Mouse (Mus musculus) heart, postnatal 0 days (tissue): ENCODE data around the gene BC024978. TPM values are rescaled to one million over a fixed set of nuclear protein-coding genes. Genes with fewer than 3 reads are reported as not detected.
A peak's percentile ranks its signal among the peaks of the same experiment; 100 is the strongest.

ENCODE experiments used
- ATAC-seq: fragments of 200-750 bp; cut with Nextera tagmentation; 2 replicates; pipeline ENCODE4 v1.8.0; 2017; ENCODE audit warnings: low read depth, moderate number of reproducible peaks, moderate library complexity; ENCODE audit not compliant: insufficient read depth
- DNase-seq: peaks from one replicate; pipeline ENCODE4 v3.0.0-alpha.2; 2016; ENCODE audit warnings: low spot score
- H3K27ac ChIP-seq: fragments of 300-500 bp; sonication (generic); 2 replicates; pipeline ENCODE4 v1.5.1; 2014; ENCODE audit warnings: low read depth, mild to moderate bottlenecking
- H3K27me3 ChIP-seq: fragments of 300-500 bp; sonication (generic); 2 replicates; pipeline ENCODE4 v1.6.1; 2014; ENCODE audit warnings: low read length, mixed read lengths; ENCODE audit not compliant: control insufficient read depth, insufficient read depth
- H3K36me3 ChIP-seq: fragments of 300-500 bp; sonication (generic); replicated peaks from 2 replicates; pipeline ENCODE4 v1.6.1; 2014; ENCODE audit warnings: low read length, mixed read lengths; ENCODE audit not compliant: control insufficient read depth, insufficient read depth
- H3K4me1 ChIP-seq: fragments of 300-500 bp; sonication (generic); 2 replicates; pipeline ENCODE4 v1.6.1; 2014; ENCODE audit warnings: antibody characterized with exemption; ENCODE audit not compliant: control insufficient read depth, insufficient read depth
- H3K4me2 ChIP-seq: fragments of 300-500 bp; sonication (generic); 2 replicates; pipeline ENCODE4 v1.6.1; 2014; ENCODE audit warnings: low read depth, mild to moderate bottlenecking, low read length, moderate library complexity
- H3K4me3 ChIP-seq: fragments of 300-500 bp; sonication (generic); 2 replicates; pipeline ENCODE4 v1.5.1; 2014; ENCODE audit warnings: low read depth, low read length
- H3K9ac ChIP-seq: fragments of 300-500 bp; sonication (generic); replicated peaks from 2 replicates; pipeline ENCODE4 v1.6.1; 2014; ENCODE audit warnings: low read depth, low read length, mixed read lengths
- H3K9me3 ChIP-seq: fragments of 300-500 bp; sonication (generic); replicated peaks from 2 replicates; pipeline ENCODE4 v1.6.1; 2016; ENCODE audit warnings: low read length; ENCODE audit not compliant: control insufficient read depth
- CTCF ChIP-seq: IDR thresholded peaks from 2 replicates; pipeline ENCODE4 v1.5.1; 2016; ENCODE audit warnings: antibody characterized with exemption, control low read depth, low read depth
- EP300 ChIP-seq: IDR thresholded peaks from 2 replicates; pipeline ENCODE4 v1.6.1; 2016; ENCODE audit warnings: antibody characterized with exemption, low read depth
- WGBS: fragments of 180-500 bp; shearing (Covaris S2); extraction: QIAGEN DNeasy Blood & Tissue Kit; methylation state at CpG from one replicate; pipeline ENCODE4 v1.1.7; 2014; 5-methylcytosine and 5-hydroxymethylcytosine counted together
- microRNA counts: library from miRNA; unstranded; fragments of <30 nt; microRNA quantifications from one replicate; lab custom pipeline; 2015
- microRNA-seq: library from miRNA; unstranded; fragments of <30 nt; microRNA quantifications from one replicate; pipeline ENCODE4, GENCODE M21; 2016
- polyA plus RNA-seq: library from polyadenylated mRNA; unstranded; fragments of >200 nt; fragmentation: Nextera tagmentation; extraction: Ambion mirVana; gene quantifications from 2 replicates; pipeline ENCODE4 v1.2.1, GENCODE M21; 2015
- total RNA-seq: library from RNA; depleted of rRNA; stranded (reverse); fragments of >200 nt; gene quantifications from 2 replicates; pipeline ENCODE4 v1.2.3, GENCODE M21; 2014; ENCODE audit warnings: low replicate concordance; rRNA removed

BC024978 gene
- total and polyA plus RNA-seq, 2 experiments from 2014 or later = 2.0 to 4.8 TPM

- DNase-seq = no peak
- peak overlapping the region; percentile 87 for H3K4me3 ChIP-seq
- WGBS = 14% methylated on average over 5 of the region's 6 CpGs
- peak overlapping the region; percentile 80 for H3K27ac ChIP-seq
- ATAC-seq = no peak
- H3K4me1 ChIP-seq = peaks cover 15% of the 10 kb centered on the region; the same call in 1 of the 2 replicates
- no peaks in the 10 kb centered on the region for H3K27me3 ChIP-seq
- 0 out of 2 replicates have a peak, but pooled peaks cover 1% of the 10 kb centered on the region for H3K36me3 ChIP-seq
- TF ChIP-seq EP300 (no peak), CTCF (no peak)
- peak overlapping the region; percentile 88 for H3K4me2 ChIP-seq
- H3K9ac ChIP-seq = no peak overlapping the region; the same call in 1 of the 2 replicates
- no peaks in the 10 kb centered on the region for H3K9me3 ChIP-seq
Measured at GRCm38 (mm10) chr7:27257852-27258204, 62.2 kb downstream of the BC024978 start.

DNA sequence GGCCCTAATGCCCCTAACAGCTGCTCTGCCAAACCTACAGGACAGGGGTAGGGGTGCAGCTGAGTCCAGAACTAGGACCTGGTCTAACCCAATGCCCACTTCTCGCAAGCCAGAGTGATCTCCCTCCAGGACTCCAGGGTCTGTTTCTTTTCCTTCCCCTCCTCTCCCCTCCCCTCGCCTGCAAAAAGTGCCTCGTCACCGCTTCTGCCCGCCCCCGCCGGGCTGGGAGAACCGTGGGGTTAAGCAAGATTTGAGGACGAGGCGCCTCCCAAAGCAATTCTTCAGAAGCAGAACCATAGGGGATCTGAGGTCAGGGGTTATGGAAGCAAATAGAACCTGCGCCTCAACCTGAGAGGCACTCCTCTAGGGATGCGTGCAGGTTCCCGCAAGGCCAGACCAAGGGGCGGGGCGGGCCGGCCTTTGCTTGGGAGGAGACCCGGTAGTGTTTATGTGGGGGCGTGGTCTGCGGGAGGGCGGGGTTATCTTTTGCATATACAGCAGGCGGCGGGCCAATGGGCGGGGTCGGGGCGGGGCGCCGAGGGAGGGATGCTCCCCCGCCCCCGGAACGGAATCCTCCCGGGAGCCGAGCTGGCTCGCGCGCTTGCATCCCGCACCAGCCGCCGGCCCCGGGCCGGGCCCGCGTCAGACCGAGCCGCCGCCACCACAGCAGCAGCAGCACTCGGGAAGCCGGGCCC, 62.8 kb downstream of the BC024978 start, which contains the start of gene Numbl:
Gene Numbl (plus strand): TSS at position 229 of the 695 bp plus-strand sequence.
- Histone ChIP-seq H3K4me2 (peak within 1 kb of the TSS; percentile 88), H3K27me3 (no peaks in the 10 kb centered on the region), H3K4me3 (peak within 1 kb of the TSS; percentile 87), H3K9me3 (no peaks in the 10 kb centered on the region), H3K27ac (peak within 1 kb of the TSS; percentile 80), H3K4me1 (peaks cover 15% of the 10 kb centered on the region; the same call in 1 of the 2 replicates), H3K9ac (peak within 1 kb of the TSS; percentile 89), H3K36me3 (0 out of 2 replicates have a peak, but pooled peaks cover 5% of the 10 kb centered on the region)
- no peak for TF ChIP-seq CTCF
- 0 out of 2 replicates have a peak, but pooled peaks have one; percentile 69 for TF ChIP-seq EP300
- ATAC-seq (peak; percentile 86), DNase-seq (peak; percentile 84)
- 1% methylated on average over 46 of the region's 47 CpGs for WGBS

DNA sequence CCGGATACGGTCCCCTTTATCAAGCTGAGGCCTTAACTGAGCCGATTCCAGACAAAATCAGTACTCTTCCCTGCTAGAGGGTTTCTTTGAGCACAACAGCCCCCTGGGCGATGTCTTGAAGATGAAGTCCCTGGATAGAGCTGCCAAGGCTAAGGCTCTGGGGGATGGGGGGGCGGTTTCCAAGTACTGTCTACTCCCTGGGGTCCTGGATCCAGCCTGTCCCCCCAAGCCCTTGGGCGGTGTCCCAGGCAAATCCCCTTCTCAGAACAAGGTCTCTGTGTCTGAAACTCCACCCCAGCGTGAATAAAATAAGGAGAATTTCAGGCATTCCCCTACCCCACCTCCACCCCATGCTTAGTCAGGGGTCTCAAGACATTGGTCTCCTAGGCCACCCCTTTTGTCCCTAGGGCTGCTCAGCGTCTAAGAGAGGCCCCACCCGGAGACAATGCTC, 63.7 kb downstream of the BC024978 start:
- TF ChIP-seq CTCF = no peak
- no peak for TF ChIP-seq EP300
- WGBS = 12% methylated on average over 9 of the region's 9 CpGs
- H3K9ac ChIP-seq = peak overlapping the region; percentile 89
- 0 out of 2 replicates have a peak, but pooled peaks cover 5% of the 10 kb centered on the region for H3K36me3 ChIP-seq
- peaks cover 15% of the 10 kb centered on the region; the same call in 1 of the 2 replicates for H3K4me1 ChIP-seq
- peak overlapping the region; percentile 80 for H3K27ac ChIP-seq
- H3K4me3 ChIP-seq = peak overlapping the region; percentile 87
- no peaks in the 10 kb centered on the region for H3K27me3 ChIP-seq
- peak overlapping the region; percentile 88 for H3K4me2 ChIP-seq
- DNase-seq (no peak), ATAC-seq (no peak)
- no peaks in the 10 kb centered on the region for H3K9me3 ChIP-seq

GRCm38 (mm10) chr7:27259771-27260170, 64.2 kb downstream of the BC024978 start:
- Histone ChIP-seq H3K9me3 (no peaks in the 10 kb centered on the region), H3K27me3 (no peaks in the 10 kb centered on the region), H3K36me3 (0 out of 2 replicates have a peak, but pooled peaks cover 5% of the 10 kb centered on the region), H3K9ac (peak overlapping the region; percentile 89), H3K27ac (no peak overlapping the region), H3K4me3 (peak overlapping the region; percentile 87), H3K4me2 (peak overlapping the region; percentile 88), H3K4me1 (peaks cover 15% of the 10 kb centered on the region; the same call in 1 of the 2 replicates)
- no peak for TF ChIP-seq EP300
- TF ChIP-seq CTCF = no peak
- ATAC-seq (no peak), DNase-seq (no peak)
- 42% methylated on average over 5 of the region's 5 CpGs for WGBS

MicroRNAs encoded within 50 kb of the gene (microRNA counts, 519-probe panel; counts per million panel counts)
- not detected for microRNA mmu-miR-1191 (lab: Ali Mortazavi, UCI)

Small RNA genes lying within 50 kb of the gene (microRNA-seq; reads per million reads assigned to microRNA genes)
- gene Mir1191 (not detected), gene Mir3101 (0.54 reads per million)

Other genes starting within 250 kb of the BC024978 start
- gene Cyp2a12, start 166.7 kb upstream of the BC024978 start, total RNA-seq = not detected in 2 replicates
- not detected in 2 replicates for gene Cyp2a12, start 166.7 kb upstream of the BC024978 start, polyA plus RNA-seq
- gene Cyp2f2, start 75.9 kb upstream of the BC024978 start, total RNA-seq = 5.4 TPM in 1 of 2 replicates, not detected in the other
- 0.05 and 14.2 TPM in 2 replicates for gene Cyp2f2, start 75.9 kb upstream of the BC024978 start, polyA plus RNA-seq
- gene Cyp2t4, start 42.1 kb upstream of the BC024978 start, total RNA-seq = not detected in 2 replicates
- not detected in 2 replicates for gene Cyp2t4, start 42.1 kb upstream of the BC024978 start, polyA plus RNA-seq
- 71.5 and 76.5 TPM in 2 replicates for gene Egln2, start 29.0 kb upstream of the BC024978 start, total RNA-seq
- gene Egln2, start 29.0 kb upstream of the BC024978 start, polyA plus RNA-seq = 42.1 and 42.8 TPM in 2 replicates
- gene Rab4b, start 16.9 kb upstream of the BC024978 start, total RNA-seq = 42.5 and 74.2 TPM in 2 replicates
- gene Rab4b, start 16.9 kb upstream of the BC024978 start, polyA plus RNA-seq = 44.4 and 45.9 TPM in 2 replicates
- gene Gm21983, start 14.7 kb upstream of the BC024978 start, total RNA-seq = not detected in 2 replicates
- gene Gm21983, start 14.7 kb upstream of the BC024978 start, polyA plus RNA-seq = 0.15 TPM in 1 of 2 replicates, not detected in the other
- gene Mia, start 14.6 kb upstream of the BC024978 start, total RNA-seq = not detected in 2 replicates
- 0.25 and 0.38 TPM in 2 replicates for gene Mia, start 14.6 kb upstream of the BC024978 start, polyA plus RNA-seq
- 78.2 and 79.4 TPM in 2 replicates for gene Snrpa, start 490 bp downstream of the BC024978 start, total RNA-seq
- 60.5 and 69.3 TPM in 2 replicates for gene Snrpa, start 490 bp downstream of the BC024978 start, polyA plus RNA-seq
- 5.8 and 14.7 TPM in 2 replicates for gene Itpkc, start 32.9 kb downstream of the BC024978 start, total RNA-seq
- gene Itpkc, start 32.9 kb downstream of the BC024978 start, polyA plus RNA-seq = 1.2 and 1.3 TPM in 2 replicates
- 5.8 and 7.2 TPM in 2 replicates for gene Coq8b, start 37.2 kb downstream of the BC024978 start, total RNA-seq
- 10.1 and 11.0 TPM in 2 replicates for gene Coq8b, start 37.2 kb downstream of the BC024978 start, polyA plus RNA-seq
- gene Numbl, start 62.7 kb downstream of the BC024978 start, total RNA-seq = 15.9 and 23.5 TPM in 2 replicates
- 5.6 and 6.2 TPM in 2 replicates for gene Numbl, start 62.7 kb downstream of the BC024978 start, polyA plus RNA-seq
- gene Ltbp4, start 141.9 kb downstream of the BC024978 start, total RNA-seq = 150 TPM in 2 replicates
- gene Ltbp4, start 141.9 kb downstream of the BC024978 start, polyA plus RNA-seq = 56.9 and 61.7 TPM in 2 replicates
- 16.7 and 21.0 TPM in 2 replicates for gene Shkbp1, start 160.2 kb downstream of the BC024978 start, total RNA-seq
- gene Shkbp1, start 160.2 kb downstream of the BC024978 start, polyA plus RNA-seq = 14.2 and 18.3 TPM in 2 replicates
- 2.0 TPM in 1 of 2 replicates, not detected in the other for gene Gm20479, start 161.6 kb downstream of the BC024978 start, total RNA-seq
- 0.46 TPM in 1 of 2 replicates, not detected in the other for gene Gm20479, start 161.6 kb downstream of the BC024978 start, polyA plus RNA-seq